In the genomic region with DNA sequence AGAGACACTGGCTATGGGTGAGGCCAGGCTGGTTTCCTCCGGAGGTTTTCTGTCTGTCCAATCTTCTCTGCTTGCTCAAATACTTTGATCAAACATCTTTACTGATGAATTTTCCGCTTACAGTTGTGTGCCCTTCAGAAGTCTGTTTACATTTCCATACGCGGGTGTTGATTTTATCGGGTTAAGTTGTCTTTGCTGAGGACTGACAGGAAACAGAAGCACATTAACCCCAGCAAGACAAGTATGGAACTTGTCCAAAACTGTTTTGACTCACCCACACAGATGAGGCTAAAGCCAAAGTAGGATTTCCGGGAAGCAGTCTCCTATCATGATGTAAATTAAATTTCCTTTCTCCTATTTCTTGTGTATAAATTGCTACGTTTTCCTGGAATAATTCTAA, we compare ENCODE assay signal across 23 mouse cellular contexts.
DNase-seq lines count a peak whose midpoint lies in the region; ATAC-seq lines count a peak whose summit lies in the region.
"Had no signal": no experiment of that assay in that cellular context is flagged by ENCODE, and none has a peak within 500 bp of the region (broad histone marks: within the 10 kb centered on the region; RNA-seq: fewer than 3 reads in every experiment).

No protein-coding gene starts in this region.

- H3K9me3 ChIP-seq in lung, embryonic 16.5 days (ENCODE audit: control insufficient read depth, low read length) = no peaks in the 10 kb centered on the region
- H3K9me3 ChIP-seq: heart, embryonic 10.5 days; hindbrain, embryonic 13.5 days; limb, embryonic 13.5 days had no signal

- H3K36me3 ChIP-seq in lung, embryonic 16.5 days (ENCODE audit: control insufficient read depth, insufficient read depth, low read length) = no peaks in the 10 kb centered on the region
- H3K36me3 ChIP-seq: heart, embryonic 10.5 days; hindbrain, embryonic 13.5 days; limb, embryonic 13.5 days had no signal

- peaks cover 4% of the 10 kb centered on the region; the same call in 1 of the 2 replicates for H3K4me1 ChIP-seq in lung, embryonic 16.5 days (replicated peaks; ENCODE audit: control insufficient read depth, insufficient read depth, low read length)
- H3K4me1 ChIP-seq: hindbrain, embryonic 13.5 days had no signal

- DNase-seq in 3T3-L1 (ENCODE audit: low read depth, low spot score) (peak; percentile 37), 416B (ENCODE audit: low read depth) (peak; percentile 71)
- DNase-seq in lung, postnatal 36 days = peak; percentile 61
- DNase-seq in thymus, postnatal 14 days = no peak
- DNase-seq in urinary bladder, adult 2 months (ENCODE audit: low spot score) = no peak
- DNase-seq: cerebellum, adult 2 months; cerebellum, postnatal 14 days; gastrocnemius, postnatal 14 days; heart, postnatal 36 days; spleen, adult 18-20 months; thymus, adult 18-20 months; thymus, postnatal 36 days had no signal

- H3K27ac ChIP-seq in lung, embryonic 16.5 days (ENCODE audit: low read length) = no peak overlapping the region
- H3K27ac ChIP-seq: heart, embryonic 10.5 days; hindbrain, embryonic 13.5 days; limb, embryonic 13.5 days; stomach, postnatal 0 days had no signal

- ATAC-seq in lung, embryonic 16.5 days (ENCODE audit: low read depth) = peak; percentile 74
- ATAC-seq: forebrain, embryonic 14.5 days; intestine, postnatal 0 days; midbrain, embryonic 16.5 days had no signal

- WGBS in lung, embryonic 16.5 days = 7% methylated on average over 7 of the region's 7 CpGs

- no peak overlapping the region for H3K4me2 ChIP-seq in lung, embryonic 16.5 days (ENCODE audit: low read depth, low read length)
- H3K4me2 ChIP-seq: hindbrain, embryonic 13.5 days; limb, embryonic 13.5 days; liver, embryonic 11.5 days; midbrain, embryonic 11.5 days had no signal

- no peak overlapping the region for H3K9ac ChIP-seq in lung, embryonic 16.5 days (ENCODE audit: low read length)
- H3K9ac ChIP-seq: hindbrain, embryonic 13.5 days; limb, embryonic 13.5 days had no signal

- no peak overlapping the region for H3K4me3 ChIP-seq in lung, embryonic 16.5 days (ENCODE audit: low read length)
- H3K4me3 ChIP-seq: heart, embryonic 10.5 days; hindbrain, embryonic 13.5 days; left cerebral cortex, adult 2 months; limb, embryonic 13.5 days had no signal

- no peaks in the 10 kb centered on the region for H3K27me3 ChIP-seq in lung, embryonic 16.5 days (ENCODE audit: control insufficient read depth, insufficient read depth, low read depth, low read length)
- H3K27me3 ChIP-seq: hindbrain, embryonic 13.5 days; limb, embryonic 13.5 days had no signal

Comparison
In these comparisons a context has a peak if more than half of its experiments do, and no peak if none do; other contexts are left out.
1. DNase-seq: peak in 3T3-L1 (single experiment), 416B (single experiment) and lung, postnatal 36 days (single experiment); none in thymus, postnatal 14 days (single experiment) and urinary bladder, adult 2 months (single experiment).